Mouse (Mus musculus) thymus, postnatal 14 days (tissue): ENCODE measurements around the gene Mthfd1.

Experiments used
- DNase-seq: peaks from one replicate; pipeline ENCODE4 v3.0.0; 2021

Gene Mthfd1

DNA sequence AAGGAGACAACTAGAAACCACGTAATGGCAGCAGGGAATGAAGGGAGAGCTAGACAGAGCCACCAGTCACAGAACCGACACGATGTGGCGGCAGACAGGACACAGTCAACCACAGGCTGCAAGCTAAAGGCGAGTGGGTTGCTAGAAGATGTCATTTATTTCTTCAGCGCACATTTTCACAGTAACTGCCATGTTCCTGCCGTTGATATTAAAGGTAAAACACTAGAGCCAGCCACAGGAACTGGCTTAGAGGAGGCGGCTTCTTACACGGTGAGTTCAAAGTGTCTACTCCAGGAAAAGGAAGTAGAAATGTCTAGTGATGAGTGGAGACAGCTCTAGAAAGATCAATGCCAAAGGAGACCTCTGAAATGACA is 107.2 kb downstream of the Mthfd1 start:
- DNase-seq, result peak; percentile 52

DNA sequence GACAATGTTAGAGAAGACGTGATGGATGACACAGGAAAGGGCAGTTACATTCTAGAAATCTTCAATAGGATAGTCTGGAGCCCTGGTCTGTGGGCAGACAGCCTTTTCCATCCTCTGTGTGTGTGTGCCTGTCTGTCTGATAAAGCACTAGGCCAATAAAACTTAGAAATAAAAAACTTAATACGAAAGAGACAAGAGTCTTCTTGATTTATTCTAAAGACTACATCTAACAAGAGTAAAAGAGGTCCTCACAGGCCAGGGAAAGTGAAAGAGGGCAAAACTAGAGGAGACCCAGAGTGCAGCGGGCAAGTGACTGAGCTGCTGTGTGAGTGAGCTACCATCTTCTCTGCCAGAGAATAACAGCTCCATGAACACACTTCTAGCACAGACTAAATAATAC is 111.2 kb downstream of the Mthfd1 start:
- DNase-seq, result no peak

DNA sequence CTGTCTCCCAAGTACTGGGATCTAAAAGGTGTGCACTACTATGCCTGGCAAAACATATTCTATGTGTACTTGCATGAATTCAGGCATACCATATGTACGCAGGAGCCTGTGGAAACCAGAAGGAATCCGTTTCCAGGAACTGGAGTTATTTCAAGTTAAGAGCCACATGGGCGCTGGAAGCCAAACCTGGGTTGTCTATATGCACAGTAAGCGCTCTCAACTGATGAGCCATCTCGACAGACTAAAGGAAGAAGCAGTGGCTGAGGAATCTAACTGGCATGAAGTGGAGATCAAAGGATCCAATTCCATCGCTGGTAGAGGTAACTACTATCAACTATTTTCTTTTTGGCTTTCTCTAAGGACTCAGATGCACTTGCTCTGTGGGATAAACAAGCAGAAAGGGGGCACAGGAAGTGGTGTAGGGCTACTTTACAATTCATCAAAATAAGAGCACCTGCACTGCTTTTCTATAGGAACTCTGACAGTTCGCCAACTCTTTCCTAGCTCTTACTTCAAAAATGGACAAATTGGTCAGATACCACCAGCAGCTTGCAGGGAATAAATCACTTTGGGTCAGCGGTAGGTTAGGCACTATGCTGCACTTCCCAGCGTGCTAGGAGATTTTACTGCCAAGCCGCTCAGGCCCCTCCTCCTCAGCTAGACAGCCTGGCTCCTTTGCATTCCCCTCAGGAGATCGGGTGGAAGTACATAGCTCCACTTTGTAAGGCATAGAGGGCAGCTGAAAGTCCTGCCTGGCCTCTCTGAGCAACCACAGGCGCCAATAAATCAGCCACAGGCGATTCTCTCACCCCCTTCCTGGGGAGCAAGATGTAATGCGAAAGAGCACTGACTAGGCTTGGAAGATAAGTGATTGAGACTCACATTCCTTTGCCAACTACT is 112.2 kb downstream of the Mthfd1 start:
- peak; percentile 61 for DNase-seq

DNA sequence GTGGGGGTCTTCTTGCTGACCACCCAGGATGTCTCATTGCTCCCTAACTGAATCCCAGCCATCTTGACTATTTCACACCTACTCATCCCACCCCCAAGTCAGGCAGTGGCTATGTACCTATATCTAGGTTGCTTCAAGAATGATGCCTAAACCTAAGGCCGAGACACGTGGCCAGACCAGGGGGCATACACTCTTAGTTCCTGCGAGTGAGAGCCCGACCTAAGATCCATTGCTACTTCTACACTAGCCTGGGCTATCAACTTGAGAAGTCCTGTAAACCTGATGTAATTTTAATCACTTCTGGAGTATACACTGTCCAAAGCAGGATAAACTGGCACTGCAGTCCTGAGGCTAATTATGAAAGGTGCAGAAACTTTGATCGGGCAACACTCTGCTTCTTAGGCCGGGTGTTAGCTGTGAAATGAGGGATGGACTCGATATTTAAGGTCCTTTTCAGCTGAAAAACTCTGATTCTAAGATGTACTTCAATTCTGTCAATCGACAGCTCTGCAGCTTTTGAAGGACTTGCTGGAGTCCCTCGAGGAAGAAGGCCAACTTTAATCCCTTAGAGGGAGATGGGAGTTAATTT is 113.2 kb downstream of the Mthfd1 start:
- no peak for DNase-seq

DNA sequence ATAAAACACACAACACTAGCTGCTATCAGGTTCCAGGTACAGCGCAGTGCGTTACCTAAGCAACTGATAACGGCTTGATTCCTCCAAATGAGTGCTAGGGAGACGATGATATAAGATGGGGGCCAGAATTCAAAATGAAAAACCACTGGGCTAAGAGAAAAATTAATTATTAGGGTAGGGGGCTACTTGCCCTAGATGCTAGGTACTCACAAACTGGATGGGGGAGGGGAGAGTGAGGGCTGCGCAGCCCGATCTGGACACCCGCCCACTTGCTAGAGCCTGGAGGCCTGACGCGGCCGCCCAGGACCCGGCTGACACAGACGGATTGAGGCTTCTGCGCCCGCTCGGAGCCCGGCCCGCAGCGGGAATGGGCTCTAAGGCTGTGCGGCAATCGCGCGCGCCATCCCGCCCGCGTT is 113.7 kb downstream of the Mthfd1 start:
- no peak for DNase-seq
